Mouse (Mus musculus) limb, embryonic 13.5 days (tissue): ENCODE data around the gene Ccdc33. TPM values are rescaled to one million over a fixed set of nuclear protein-coding genes. Genes with fewer than 3 reads are reported as not detected.
A peak's percentile ranks its signal among the peaks of the same experiment; 100 is the strongest.

Source experiments
- ATAC-seq: fragments of 200-750 bp; cut with Nextera tagmentation; 2 replicates; pipeline ENCODE4 v1.8.0; 2017; ENCODE audit warnings: low read depth, moderate number of reproducible peaks, moderate TSS enrichment; ENCODE audit not compliant: low FRiP score
- H3K27ac ChIP-seq: fragments of 300-500 bp; sonication (generic); 2 replicates; pipeline ENCODE4 v1.5.1; 2015; ENCODE audit warnings: inconsistent platforms, mild to moderate bottlenecking, moderate library complexity
- H3K27me3 ChIP-seq: fragments of 300-500 bp; sonication (generic); 2 replicates; pipeline ENCODE4 v1.6.1; 2015; ENCODE audit warnings: mild to moderate bottlenecking, inconsistent platforms
- H3K36me3 ChIP-seq: fragments of 300-500 bp; sonication (generic); 2 replicates; pipeline ENCODE4 v1.6.1; 2015; ENCODE audit warnings: inconsistent platforms, mild to moderate bottlenecking, moderate library complexity
- H3K4me1 ChIP-seq: fragments of 300-500 bp; sonication (generic); 2 replicates; pipeline ENCODE4 v1.6.1; 2015; ENCODE audit warnings: inconsistent platforms
- H3K4me2 ChIP-seq: fragments of 300-500 bp; sonication (generic); replicated peaks from 2 replicates; pipeline ENCODE4 v1.6.1; 2015; ENCODE audit warnings: inconsistent platforms, mild to moderate bottlenecking, moderate library complexity
- H3K4me3 ChIP-seq: fragments of 300-500 bp; sonication (generic); 2 replicates; pipeline ENCODE4 v1.5.1; 2015; ENCODE audit warnings: moderate library complexity, mild to moderate bottlenecking, inconsistent platforms
- H3K9ac ChIP-seq: fragments of 300-500 bp; sonication (generic); 2 replicates; pipeline ENCODE4 v1.6.1; 2015; ENCODE audit warnings: mild to moderate bottlenecking, inconsistent platforms
- H3K9me3 ChIP-seq: fragments of 300-500 bp; sonication (generic); 2 replicates; pipeline ENCODE4 v1.6.1; 2016; ENCODE audit warnings: inconsistent platforms
- WGBS: fragments of 180-500 bp; shearing (Covaris S2); methylation state at CpG from one replicate; pipeline ENCODE4 v1.1.7; 2015; 5-methylcytosine and 5-hydroxymethylcytosine counted together
- polyA plus RNA-seq: library from polyadenylated mRNA; unstranded; fragments of >200 nt; fragmentation: Nextera tagmentation; extraction: Ambion mirVana; gene quantifications from 2 replicates; pipeline ENCODE4 v1.2.1, GENCODE M21; 2015

Gene Ccdc33
- polyA plus RNA-seq, 1 experiment from 2014 or later: 0.20 TPM

- 18% methylated on average over 9 of the region's 9 CpGs for WGBS
- ATAC-seq: no peak
- Histone ChIP-seq H3K4me2 (peak overlapping the region; percentile 23), H3K4me3 (no peak overlapping the region), H3K4me1 (peaks cover 57% of the 10 kb centered on the region), H3K27ac (0 out of 2 replicates have a peak overlapping the region, but pooled peaks have one; percentile 52), H3K9ac (no peak overlapping the region; the same call in 1 of the 2 replicates), H3K27me3 (peaks cover 23% of the 10 kb centered on the region), H3K9me3 (no peaks in the 10 kb centered on the region), H3K36me3 (no peaks in the 10 kb centered on the region)
Measured at GRCm38 (mm10) chr9:58086203-58086602, 32.4 kb downstream of the Ccdc33 start.

- WGBS: 19% methylated on average over 2 of the region's 2 CpGs
- H3K4me2 ChIP-seq: no peak overlapping the region
- no peak for ATAC-seq
Measured at GRCm38 (mm10) chr9:58085074-58085473, 33.5 kb downstream of the Ccdc33 start.

GRCm38 (mm10) chr9:58084586-58084985, 34.0 kb downstream of the Ccdc33 start:
- H3K4me2 ChIP-seq: no peak overlapping the region
- H3K9ac ChIP-seq: no peak overlapping the region
- WGBS: 12% methylated on average over 8 of the region's 8 CpGs
- no peaks in the 10 kb centered on the region for H3K36me3 ChIP-seq
- H3K27me3 ChIP-seq: peaks cover 23% of the 10 kb centered on the region
- H3K27ac ChIP-seq: no peak overlapping the region
- ATAC-seq: no peak
- H3K4me1 ChIP-seq: peaks cover 57% of the 10 kb centered on the region
- H3K4me3 ChIP-seq: no peak overlapping the region
- no peaks in the 10 kb centered on the region for H3K9me3 ChIP-seq

More at GRCm38 (mm10) chr9:58085074-58085473, 33.5 kb downstream of the Ccdc33 start:
- peaks cover 57% of the 10 kb centered on the region for H3K4me1 ChIP-seq
- no peak overlapping the region for H3K9ac ChIP-seq
- H3K27ac ChIP-seq: no peak overlapping the region
- peaks cover 23% of the 10 kb centered on the region for H3K27me3 ChIP-seq
- no peak overlapping the region for H3K4me3 ChIP-seq
- H3K9me3 ChIP-seq: no peaks in the 10 kb centered on the region
- H3K36me3 ChIP-seq: no peaks in the 10 kb centered on the region

GRCm38 (mm10) chr9:58074561-58074960, 44.1 kb downstream of the Ccdc33 start:
- H3K4me1 ChIP-seq: 0 out of 2 replicates have a peak, but pooled peaks cover 11% of the 10 kb centered on the region
- no peaks in the 10 kb centered on the region for H3K36me3 ChIP-seq
- H3K4me3 ChIP-seq: no peak overlapping the region
- H3K9ac ChIP-seq: no peak overlapping the region
- H3K27ac ChIP-seq: no peak overlapping the region
- H3K27me3 ChIP-seq: peaks cover 21% of the 10 kb centered on the region
- ATAC-seq: no peak
- no peak overlapping the region for H3K4me2 ChIP-seq
- H3K9me3 ChIP-seq: no peaks in the 10 kb centered on the region
- 22% methylated on average over 3 of the region's 3 CpGs for WGBS

GRCm38 (mm10) chr9:58067546-58067945, 51.1 kb downstream of the Ccdc33 start:
- H3K27me3 ChIP-seq: peaks cover 21% of the 10 kb centered on the region
- ATAC-seq: no peak
- no peak overlapping the region for H3K4me2 ChIP-seq
- H3K36me3 ChIP-seq: no peaks in the 10 kb centered on the region
- no peak overlapping the region for H3K27ac ChIP-seq
- WGBS: 88% methylated on average over 3 of the region's 3 CpGs
- no peaks in the 10 kb centered on the region for H3K9me3 ChIP-seq
- H3K4me1 ChIP-seq: peaks cover 33% of the 10 kb centered on the region
- H3K9ac ChIP-seq: no peak overlapping the region
- H3K4me3 ChIP-seq: no peak overlapping the region

GRCm38 (mm10) chr9:58066731-58067095, 51.9 kb downstream of the Ccdc33 start:
- WGBS: 68% methylated on average over 6 of the region's 6 CpGs
- peaks cover 33% of the 10 kb centered on the region for H3K4me1 ChIP-seq
- H3K36me3 ChIP-seq: no peaks in the 10 kb centered on the region
- H3K4me3 ChIP-seq: no peak overlapping the region
- ATAC-seq: no peak
- peak overlapping the region; percentile 15; the same call in 1 of the 2 replicates for H3K27ac ChIP-seq
- H3K4me2 ChIP-seq: no peak overlapping the region
- H3K27me3 ChIP-seq: peaks cover 29% of the 10 kb centered on the region
- no peaks in the 10 kb centered on the region for H3K9me3 ChIP-seq
- no peak overlapping the region; the same call in 1 of the 2 replicates for H3K9ac ChIP-seq

- peaks cover 33% of the 10 kb centered on the region for H3K4me1 ChIP-seq
- H3K27me3 ChIP-seq: peaks cover 34% of the 10 kb centered on the region
- no peak overlapping the region for H3K9ac ChIP-seq
- H3K27ac ChIP-seq: peak overlapping the region; percentile 15; the same call in 1 of the 2 replicates
- no peaks in the 10 kb centered on the region for H3K9me3 ChIP-seq
- no peaks in the 10 kb centered on the region for H3K36me3 ChIP-seq
- H3K4me2 ChIP-seq: no peak overlapping the region
- ATAC-seq: 0 out of 2 replicates have a peak, but pooled peaks have one; percentile 28
- WGBS: 70% methylated on average over 6 of the region's 6 CpGs
- H3K4me3 ChIP-seq: no peak overlapping the region
Measured at GRCm38 (mm10) chr9:58065977-58066730, 52.5 kb downstream of the Ccdc33 start.

- 28% methylated on average over 6 of the region's 6 CpGs for WGBS
Measured at GRCm38 (mm10) chr9:58065532-58065931, 53.1 kb downstream of the Ccdc33 start.

GRCm38 (mm10) chr9:58063531-58063930, 55.1 kb downstream of the Ccdc33 start, which contains the start of gene Stra6:
TSS of gene Stra6 (plus strand) at chr9:58063788.
- no peak within 1 kb of the TSS for H3K4me2 ChIP-seq
- no peaks in the 10 kb centered on the region for H3K36me3 ChIP-seq
- peaks cover 31% of the 10 kb centered on the region for H3K4me1 ChIP-seq
- 13% methylated on average over 3 of the region's 3 CpGs for WGBS
- H3K4me3 ChIP-seq: no peak within 1 kb of the TSS
- H3K9ac ChIP-seq: no peak within 1 kb of the TSS
- H3K9me3 ChIP-seq: no peaks in the 10 kb centered on the region
- H3K27me3 ChIP-seq: peaks cover 43% of the 10 kb centered on the region
- no peak within 1 kb of the TSS for H3K27ac ChIP-seq
- no peak for ATAC-seq

More at GRCm38 (mm10) chr9:58065532-58065931, 53.1 kb downstream of the Ccdc33 start:
- peaks cover 39% of the 10 kb centered on the region for H3K27me3 ChIP-seq
- no peaks in the 10 kb centered on the region for H3K36me3 ChIP-seq
- peaks cover 31% of the 10 kb centered on the region for H3K4me1 ChIP-seq
- no peak overlapping the region for H3K4me3 ChIP-seq
- H3K9me3 ChIP-seq: no peaks in the 10 kb centered on the region
- H3K27ac ChIP-seq: no peak overlapping the region
- no peak overlapping the region for H3K9ac ChIP-seq
- no peak overlapping the region for H3K4me2 ChIP-seq
- ATAC-seq: no peak

GRCm38 (mm10) chr9:58060677-58061667, 57.7 kb downstream of the Ccdc33 start:
- Histone ChIP-seq H3K9me3 (no peaks in the 10 kb centered on the region), H3K4me2 (no peak overlapping the region), H3K36me3 (no peaks in the 10 kb centered on the region), H3K4me3 (no peak overlapping the region), H3K27me3 (peaks cover 52% of the 10 kb centered on the region), H3K9ac (no peak overlapping the region), H3K4me1 (peaks cover 10% of the 10 kb centered on the region), H3K27ac (no peak overlapping the region)
- 10% methylated on average over 23 of the region's 23 CpGs for WGBS
- no peak for ATAC-seq

GRCm38 (mm10) chr9:58059920-58060319, 58.7 kb downstream of the Ccdc33 start:
- Histone ChIP-seq H3K27me3 (peaks cover 52% of the 10 kb centered on the region), H3K27ac (no peak overlapping the region), H3K4me3 (no peak overlapping the region), H3K9ac (no peak overlapping the region), H3K9me3 (no peaks in the 10 kb centered on the region), H3K36me3 (no peaks in the 10 kb centered on the region), H3K4me1 (peaks cover 9% of the 10 kb centered on the region; the same call in 1 of the 2 replicates), H3K4me2 (no peak overlapping the region)
- ATAC-seq: no peak
- WGBS: 64% methylated on average over 1 of the region's 1 CpGs

GRCm38 (mm10) chr9:58055666-58056065, 63.0 kb downstream of the Ccdc33 start:
- ATAC-seq: no peak
- no peaks in the 10 kb centered on the region for H3K36me3 ChIP-seq
- WGBS: 71% methylated on average over 5 of the region's 5 CpGs

More at GRCm38 (mm10) chr9:58055666-58056065, 63.0 kb downstream of the Ccdc33 start:
- Histone ChIP-seq H3K9ac (no peak overlapping the region), H3K9me3 (no peaks in the 10 kb centered on the region), H3K4me1 (peaks cover 21% of the 10 kb centered on the region), H3K4me3 (no peak overlapping the region), H3K4me2 (no peak overlapping the region), H3K27ac (no peak overlapping the region), H3K27me3 (peaks cover 29% of the 10 kb centered on the region)
